ENCODE assay signal across 14 mouse cellular contexts in the genomic region with DNA sequence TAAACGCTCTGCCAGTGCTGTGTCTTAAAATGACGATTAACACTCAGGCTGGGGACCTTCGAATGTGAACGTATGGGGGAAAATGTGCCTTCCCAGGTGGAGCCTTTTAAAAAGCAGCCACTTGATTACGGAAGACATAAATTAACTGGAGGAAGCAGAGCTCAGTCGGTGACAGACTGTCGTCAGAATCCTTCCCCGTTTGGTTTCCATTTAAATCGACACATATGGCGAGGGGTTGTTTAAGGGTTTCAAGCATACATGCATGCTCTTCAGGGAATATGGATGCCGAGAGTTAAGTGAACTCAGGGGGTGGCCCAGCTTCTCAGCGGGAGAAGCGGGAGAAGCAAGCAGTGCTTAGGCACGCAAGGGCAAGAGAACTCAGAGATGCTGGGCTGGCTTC. TPM values are rescaled to one million over a fixed set of nuclear protein-coding genes. Genes with fewer than 3 reads are reported as not detected.
DNase-seq lines count a peak whose midpoint lies in the region; ATAC-seq and TF ChIP-seq lines count a peak whose summit lies in the region.
"Had no signal": no experiment of that assay in that cellular context is flagged by ENCODE, and none has a peak within 500 bp of the region (broad histone marks: within the 10 kb centered on the region; RNA-seq: fewer than 3 reads in every experiment).

No protein-coding gene starts in this region.

- no peak for DNase-seq in hindbrain, embryonic 11.5 days (ENCODE audit: low spot score)
- peak; percentile 48 for DNase-seq in embryo, embryonic 11 days
- DNase-seq in limb, embryonic 14.5 days (ENCODE audit: low spot score): no peak
- no peak for DNase-seq in testis, postnatal 14 days (ENCODE audit: low spot score)
- no peak for DNase-seq in adrenal gland, postnatal 25 days
- DNase-seq: cerebellum, adult 2 months; heart, postnatal 4 days had no signal

- no peak overlapping the region for H3K9ac ChIP-seq in hindbrain, embryonic 15.5 days
- H3K9ac ChIP-seq in hindbrain, embryonic 11.5 days (ENCODE audit: low read depth, low read length): no peak overlapping the region
- H3K9ac ChIP-seq in embryonic facial prominence, embryonic 13.5 days: no peak overlapping the region
- H3K9ac ChIP-seq in limb, embryonic 14.5 days (ENCODE audit: low read depth, low read length, severe bottlenecking): no peak overlapping the region
- H3K9ac ChIP-seq: heart, embryonic 13.5 days; liver, embryonic 12.5 days; lung, embryonic 15.5 days had no signal

- no peaks in the 10 kb centered on the region for H3K9me3 ChIP-seq in hindbrain, embryonic 15.5 days
- H3K9me3 ChIP-seq in hindbrain, embryonic 11.5 days (ENCODE audit: control insufficient read depth, low read length): no peaks in the 10 kb centered on the region
- H3K9me3 ChIP-seq in embryonic facial prominence, embryonic 13.5 days: no peaks in the 10 kb centered on the region
- no peaks in the 10 kb centered on the region for H3K9me3 ChIP-seq in limb, embryonic 14.5 days (ENCODE audit: control insufficient read depth, low read length)
- H3K9me3 ChIP-seq: liver, embryonic 12.5 days; lung, embryonic 15.5 days had no signal

- ATAC-seq in hindbrain, embryonic 15.5 days (ENCODE audit: low FRiP score, low read depth): no peak
- no peak for ATAC-seq in hindbrain, embryonic 11.5 days (ENCODE audit: low FRiP score)
- no peak for ATAC-seq in embryonic facial prominence, embryonic 13.5 days (ENCODE audit: insufficient number of reproducible peaks, insufficient read depth, low FRiP score, low TSS enrichment, low read depth)
- ATAC-seq in limb, embryonic 14.5 days (ENCODE audit: low FRiP score, low read depth): no peak
- ATAC-seq: intestine, embryonic 16.5 days; liver, embryonic 12.5 days had no signal

- H3K27me3 ChIP-seq in hindbrain, embryonic 15.5 days: no peaks in the 10 kb centered on the region
- no peaks in the 10 kb centered on the region for H3K27me3 ChIP-seq in hindbrain, embryonic 11.5 days (ENCODE audit: control insufficient read depth, insufficient read depth, low read length)
- H3K27me3 ChIP-seq in embryonic facial prominence, embryonic 13.5 days: no peaks in the 10 kb centered on the region
- no peaks in the 10 kb centered on the region for H3K27me3 ChIP-seq in limb, embryonic 14.5 days (ENCODE audit: control insufficient read depth, insufficient read depth, low read length)
- H3K27me3 ChIP-seq: heart, embryonic 13.5 days; liver, embryonic 12.5 days; lung, embryonic 15.5 days had no signal

- H3K27ac ChIP-seq in hindbrain, embryonic 15.5 days (replicated peaks): no peak overlapping the region
- no peak overlapping the region for H3K27ac ChIP-seq in hindbrain, embryonic 11.5 days (ENCODE audit: low read depth, low read length)
- no peak overlapping the region for H3K27ac ChIP-seq in embryonic facial prominence, embryonic 13.5 days
- H3K27ac ChIP-seq in limb, embryonic 14.5 days (replicated peaks; ENCODE audit: low read depth, low read length): no peak overlapping the region
- H3K27ac ChIP-seq: heart, embryonic 13.5 days; kidney, postnatal 0 days; liver, embryonic 12.5 days; lung, embryonic 15.5 days had no signal

- 0 out of 2 replicates have a peak, but pooled peaks cover 4% of the 10 kb centered on the region for H3K4me1 ChIP-seq in hindbrain, embryonic 15.5 days (replicated peaks)
- H3K4me1 ChIP-seq in hindbrain, embryonic 11.5 days (replicated peaks; ENCODE audit: control insufficient read depth, insufficient read depth, low read length): no peaks in the 10 kb centered on the region
- peaks cover 16% of the 10 kb centered on the region for H3K4me1 ChIP-seq in embryonic facial prominence, embryonic 13.5 days
- H3K4me1 ChIP-seq in limb, embryonic 14.5 days (ENCODE audit: control insufficient read depth, insufficient read depth, low read length): 0 out of 2 replicates have a peak, but pooled peaks cover 8% of the 10 kb centered on the region
- H3K4me1 ChIP-seq: heart, embryonic 13.5 days; liver, embryonic 12.5 days; lung, embryonic 15.5 days had no signal

- no peaks in the 10 kb centered on the region for H3K36me3 ChIP-seq in hindbrain, embryonic 15.5 days
- no peaks in the 10 kb centered on the region for H3K36me3 ChIP-seq in hindbrain, embryonic 11.5 days (ENCODE audit: control insufficient read depth, insufficient read depth, low read length)
- H3K36me3 ChIP-seq in embryonic facial prominence, embryonic 13.5 days: no peaks in the 10 kb centered on the region
- no peaks in the 10 kb centered on the region for H3K36me3 ChIP-seq in limb, embryonic 14.5 days (ENCODE audit: control insufficient read depth, insufficient read depth, low read length)
- H3K36me3 ChIP-seq: heart, embryonic 13.5 days; liver, embryonic 12.5 days; lung, embryonic 15.5 days had no signal

- TF ChIP-seq POLR2A in limb, embryonic 14.5 days (IDR thresholded peaks at IDR 0.05; ENCODE audit: borderline replicate concordance, extremely low read depth, insufficient read depth, insufficient read length): no peak

- WGBS in hindbrain, embryonic 15.5 days: 41% methylated on average over 14 of the region's 14 CpGs
- WGBS in hindbrain, embryonic 11.5 days: 50% methylated on average over 14 of the region's 14 CpGs
- 16% methylated on average over 14 of the region's 14 CpGs for WGBS in embryonic facial prominence, embryonic 13.5 days
- 10% methylated on average over 14 of the region's 14 CpGs for WGBS in limb, embryonic 14.5 days

- no peak overlapping the region for H3K4me3 ChIP-seq in hindbrain, embryonic 15.5 days
- no peak overlapping the region for H3K4me3 ChIP-seq in hindbrain, embryonic 11.5 days (ENCODE audit: low read depth, low read length)
- H3K4me3 ChIP-seq in embryonic facial prominence, embryonic 13.5 days: no peak overlapping the region
- no peak overlapping the region for H3K4me3 ChIP-seq in limb, embryonic 14.5 days (replicated peaks; ENCODE audit: low read length)
- H3K4me3 ChIP-seq: heart, embryonic 13.5 days; liver, embryonic 12.5 days; lung, embryonic 15.5 days had no signal

- H3K4me2 ChIP-seq in hindbrain, embryonic 15.5 days: 0 out of 2 replicates have a peak overlapping the region, but pooled peaks have one; percentile 0
- H3K4me2 ChIP-seq in hindbrain, embryonic 11.5 days (replicated peaks; ENCODE audit: low read depth, low read length): no peak overlapping the region
- H3K4me2 ChIP-seq in embryonic facial prominence, embryonic 13.5 days: peak overlapping the region; percentile 40
- peak overlapping the region; percentile 32; the same call in 1 of the 2 replicates for H3K4me2 ChIP-seq in limb, embryonic 14.5 days (replicated peaks; ENCODE audit: low read depth, low read length, severe bottlenecking)
- H3K4me2 ChIP-seq: heart, embryonic 13.5 days; liver, embryonic 12.5 days; lung, embryonic 15.5 days had no signal

RNA-seq across cellular contexts. Expression of a gene that starts 45.7 kb away (rescaled TPM):
- 12.8 and 15.1 TPM in 2 replicates for polyA plus RNA-seq in hindbrain, embryonic 15.5 days (2015; fragmentation: Nextera tagmentation; extraction: Ambion mirVana)
- 16.2 and 21.4 TPM in 2 replicates for polyA plus RNA-seq in hindbrain, embryonic 11.5 days (2014; fragmentation: Nextera tagmentation; extraction: Ambion mirVana)
- 22.3 and 23.7 TPM in 2 replicates for polyA plus RNA-seq in embryonic facial prominence, embryonic 13.5 days (2015; fragmentation: Nextera tagmentation; extraction: Ambion mirVana)
- polyA plus RNA-seq in limb, embryonic 14.5 days (2012; rRNA removed): 21.8 and 22.5 TPM in 2 replicates
- polyA plus RNA-seq in limb, embryonic 14.5 days (2014; fragmentation: Nextera tagmentation; extraction: Ambion mirVana): 18.6 and 21.7 TPM in 2 replicates
- 22.8 and 38.5 TPM in 2 replicates for total RNA-seq in adrenal gland, postnatal 25 days (2021)
